Mouse (Mus musculus) ovary, adult 2 months (tissue): ENCODE data around the gene Folh1. TPM values are rescaled to one million over a fixed set of nuclear protein-coding genes. Genes with fewer than 3 reads are reported as not detected.

Experiments used
- polyA plus RNA-seq: library from polyadenylated mRNA; depleted of rRNA; stranded (reverse); fragments of >200 nt; gene quantifications from 2 replicates; pipeline ENCODE4 v1.2.3, GENCODE M21; 2012; rRNA removed

Gene Folh1
- 0.09 and 0.44 TPM in 2 replicates for polyA plus RNA-seq

DNA sequence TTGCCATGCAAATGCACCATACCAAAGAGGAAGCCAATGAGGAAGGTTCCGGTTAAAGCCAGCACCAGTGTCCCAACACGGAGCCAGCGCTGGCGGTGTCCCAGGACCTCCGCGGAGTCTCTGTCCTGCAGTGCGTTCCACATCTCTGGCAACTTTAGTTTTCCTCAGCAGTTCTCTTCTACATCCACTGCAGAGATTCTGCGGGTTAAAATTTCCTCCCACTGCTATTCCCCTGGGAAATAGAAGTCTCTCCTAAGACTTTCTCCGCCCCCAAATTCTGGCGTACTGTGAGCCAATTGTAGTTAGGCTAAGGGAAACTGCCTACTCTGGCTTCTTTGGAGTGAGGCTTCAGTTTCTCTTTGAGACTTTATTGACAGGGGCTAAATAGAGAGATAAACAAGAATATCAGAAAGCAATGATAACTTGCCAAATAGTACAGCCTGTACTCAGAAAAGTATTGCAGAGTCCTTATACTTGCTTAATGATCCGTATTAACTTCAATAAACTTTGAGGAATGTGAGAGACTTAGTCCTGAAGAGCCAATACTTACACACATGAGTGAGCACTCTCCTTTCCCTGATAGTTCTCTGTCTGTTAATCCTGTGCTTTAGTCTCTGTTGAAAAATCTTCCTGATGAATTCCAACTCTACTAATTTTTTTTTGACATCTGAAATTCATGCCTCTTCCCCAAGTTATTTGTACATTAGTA, at the start of gene Folh1:
Gene Folh1 (minus strand): TSS at position 327 of the 709 bp plus-strand sequence.

DNA sequence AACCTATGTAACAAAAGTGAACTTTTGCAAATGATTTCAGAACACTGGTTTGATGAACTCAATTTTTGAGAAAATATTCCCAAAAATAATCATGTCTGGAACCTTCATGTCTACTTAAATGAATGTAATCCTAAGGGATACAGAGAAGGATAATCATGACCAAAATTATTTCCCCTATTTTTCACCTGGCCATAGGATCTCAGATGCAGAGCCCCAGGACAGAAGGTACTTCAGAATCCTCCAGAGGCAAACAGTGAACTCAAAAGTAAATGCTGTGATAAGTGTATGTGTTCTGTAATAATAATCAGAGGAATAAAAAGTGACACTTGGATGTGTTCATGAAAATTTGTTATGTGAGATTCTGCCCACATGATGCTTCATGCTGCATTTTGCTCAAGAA, 19.0 kb upstream of the Folh1 start, which contains the start of gene Vmn2r77:
Gene Vmn2r77 (plus strand): TSS at position 301 of the 400 bp plus-strand sequence.

GRCm38 (mm10) chr7:86688030-86688429, 87.7 kb downstream of the Folh1 start, which contains the start of gene Olfr292:
Olfr292 (plus strand) TSS chr7:86688330.

Other genes starting within 250 kb of the Folh1 start
- gene Olfr295, start 192.1 kb downstream of the Folh1 start, polyA plus RNA-seq, result not detected in 2 replicates
- gene Olfr294, start 159.3 kb downstream of the Folh1 start, polyA plus RNA-seq, result not detected in 2 replicates
- gene Olfr293, start 126.9 kb downstream of the Folh1 start, polyA plus RNA-seq, result not detected in 2 replicates
- not detected in 2 replicates for gene Olfr292, start 87.6 kb downstream of the Folh1 start, polyA plus RNA-seq
- gene Vmn2r77, start 19.1 kb upstream of the Folh1 start, polyA plus RNA-seq, result not detected in 2 replicates
- gene Vmn2r78, start 139.2 kb upstream of the Folh1 start, polyA plus RNA-seq, result not detected in 2 replicates
- gene Vmn2r79, start 220.2 kb upstream of the Folh1 start, polyA plus RNA-seq, result not detected in 2 replicates